Mouse (Mus musculus): ENCODE measurements around the gene Inpp5f.

DNA sequence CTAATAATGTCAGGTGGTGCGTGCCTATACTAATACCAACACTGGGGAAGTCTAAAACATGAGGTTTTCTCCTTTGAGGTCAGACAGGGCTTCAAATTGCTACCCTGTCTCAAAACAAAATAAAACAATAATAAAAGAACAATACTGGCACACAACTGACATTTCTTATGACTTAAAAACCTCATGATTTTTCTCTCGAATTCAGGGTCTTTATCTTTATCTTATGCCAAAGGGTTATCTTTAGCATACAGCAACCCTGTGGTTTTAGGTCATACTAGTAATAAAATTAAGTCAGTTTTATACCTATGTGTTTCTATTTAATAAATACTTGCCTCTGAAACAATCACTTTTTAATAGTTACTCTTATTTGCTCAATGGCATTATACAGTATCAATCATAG is 31.7 kb upstream of the Inpp5f start:
- TF ChIP-seq POLR2A (IDR thresholded peaks at IDR 0.05; ENCODE audit: borderline replicate concordance, low read depth, low read length) (no peak), CTCF (IDR thresholded peaks at IDR 0.05; ENCODE audit: low read depth, low read length) (no peak)

Data from bone marrow macrophage, adult 2 months (primary cell).